Mouse (Mus musculus): ENCODE results near the gene Ets1. TPM values are rescaled to one million over a fixed set of nuclear protein-coding genes. Genes with fewer than 3 reads are reported as not detected.

Gene Ets1
- polyA plus RNA-seq (2012): 0.04 and 0.06 TPM in 2 replicates

GRCm38 (mm10) chr9:32635627-32636385, at the start of gene Ets1:
Gene Ets1, plus strand, starts transcription at chr9:32636221.
- H3K4me3 ChIP-seq (replicated peaks): no peak within 1 kb of the TSS

GRCm38 (mm10) chr9:32589900-32590299, 46.1 kb upstream of the Ets1 start:
- no peaks in the 10 kb centered on the region for H3K9me3 ChIP-seq (ENCODE audit: control insufficient read depth, low read length)
- TF ChIP-seq GATA1 (IDR thresholded peaks at IDR 0.05; ENCODE audit: low read length) (no peak), TAL1 (IDR thresholded peaks at IDR 0.05; ENCODE audit: low read length) (no peak)
- no peak overlapping the region for H3K4me3 ChIP-seq (replicated peaks)
- peaks cover 3% of the 10 kb centered on the region for H3K4me1 ChIP-seq (ENCODE audit: control insufficient read depth)
- peaks cover 12% of the 10 kb centered on the region for H3K27me3 ChIP-seq (ENCODE audit: control insufficient read depth)
- no peaks in the 10 kb centered on the region for H3K36me3 ChIP-seq (ENCODE audit: control insufficient read depth)

More at GRCm38 (mm10) chr9:32635627-32636385, at the start of gene Ets1:
- TF ChIP-seq GATA1 (IDR thresholded peaks at IDR 0.05; ENCODE audit: low read length) (no peak), TAL1 (IDR thresholded peaks at IDR 0.05; ENCODE audit: low read length) (no peak)
- Histone ChIP-seq H3K27me3 (ENCODE audit: control insufficient read depth) (peaks cover 36% of the 10 kb centered on the region), H3K36me3 (ENCODE audit: control insufficient read depth) (no peaks in the 10 kb centered on the region), H3K4me1 (ENCODE audit: control insufficient read depth) (no peaks in the 10 kb centered on the region), H3K9me3 (ENCODE audit: control insufficient read depth, low read length) (no peaks in the 10 kb centered on the region)

- TF ChIP-seq GATA1 (IDR thresholded peaks at IDR 0.05; ENCODE audit: low read length) (no peak), TAL1 (IDR thresholded peaks at IDR 0.05; ENCODE audit: low read length) (no peak)
- Histone ChIP-seq H3K27me3 (ENCODE audit: control insufficient read depth) (peaks cover 12% of the 10 kb centered on the region), H3K4me3 (replicated peaks) (no peak overlapping the region), H3K9me3 (ENCODE audit: control insufficient read depth, low read length) (no peaks in the 10 kb centered on the region), H3K36me3 (ENCODE audit: control insufficient read depth) (no peaks in the 10 kb centered on the region), H3K4me1 (ENCODE audit: control insufficient read depth) (peaks cover 3% of the 10 kb centered on the region)
Observed at GRCm38 (mm10) chr9:32590571-32590970, 45.5 kb upstream of the Ets1 start.

- H3K36me3 ChIP-seq (ENCODE audit: control insufficient read depth): no peaks in the 10 kb centered on the region
- TF ChIP-seq TAL1 (IDR thresholded peaks at IDR 0.05; ENCODE audit: low read length) (no peak), GATA1 (IDR thresholded peaks at IDR 0.05; ENCODE audit: low read length) (no peak)
- H3K9me3 ChIP-seq (ENCODE audit: control insufficient read depth, low read length): no peaks in the 10 kb centered on the region
- H3K4me1 ChIP-seq (ENCODE audit: control insufficient read depth): peaks cover 5% of the 10 kb centered on the region
- H3K27me3 ChIP-seq (ENCODE audit: control insufficient read depth): peaks cover 12% of the 10 kb centered on the region
- H3K4me3 ChIP-seq (replicated peaks): no peak overlapping the region
Observed at GRCm38 (mm10) chr9:32591732-32592582, 44.1 kb upstream of the Ets1 start.

- H3K4me1 ChIP-seq (ENCODE audit: control insufficient read depth): peaks cover 5% of the 10 kb centered on the region
- no peaks in the 10 kb centered on the region for H3K9me3 ChIP-seq (ENCODE audit: control insufficient read depth, low read length)
- peaks cover 12% of the 10 kb centered on the region for H3K27me3 ChIP-seq (ENCODE audit: control insufficient read depth)
- H3K36me3 ChIP-seq (ENCODE audit: control insufficient read depth): no peaks in the 10 kb centered on the region
- H3K4me3 ChIP-seq (replicated peaks): no peak overlapping the region
- TF ChIP-seq TAL1 (IDR thresholded peaks at IDR 0.05; ENCODE audit: low read length) (no peak), GATA1 (IDR thresholded peaks at IDR 0.05; ENCODE audit: low read length) (no peak)
Observed at GRCm38 (mm10) chr9:32592583-32592890, 43.5 kb upstream of the Ets1 start.

GRCm38 (mm10) chr9:32593816-32594215, 42.2 kb upstream of the Ets1 start:
- Histone ChIP-seq H3K27me3 (ENCODE audit: control insufficient read depth) (peaks cover 12% of the 10 kb centered on the region), H3K9me3 (ENCODE audit: control insufficient read depth, low read length) (no peaks in the 10 kb centered on the region), H3K36me3 (ENCODE audit: control insufficient read depth) (no peaks in the 10 kb centered on the region), H3K4me3 (replicated peaks) (no peak overlapping the region), H3K4me1 (ENCODE audit: control insufficient read depth) (peaks cover 5% of the 10 kb centered on the region)
- no peak for TF ChIP-seq GATA1 (IDR thresholded peaks at IDR 0.05; ENCODE audit: low read length)
- no peak for TF ChIP-seq TAL1 (IDR thresholded peaks at IDR 0.05; ENCODE audit: low read length)

- Histone ChIP-seq H3K27me3 (ENCODE audit: control insufficient read depth) (peaks cover 12% of the 10 kb centered on the region), H3K36me3 (ENCODE audit: control insufficient read depth) (no peaks in the 10 kb centered on the region), H3K4me1 (ENCODE audit: control insufficient read depth) (peaks cover 5% of the 10 kb centered on the region), H3K9me3 (ENCODE audit: control insufficient read depth, low read length) (no peaks in the 10 kb centered on the region), H3K4me3 (replicated peaks) (no peak overlapping the region)
- TF ChIP-seq GATA1 (IDR thresholded peaks at IDR 0.05; ENCODE audit: low read length) (no peak), TAL1 (IDR thresholded peaks at IDR 0.05; ENCODE audit: low read length) (no peak)
Observed at GRCm38 (mm10) chr9:32594346-32594745, 41.7 kb upstream of the Ets1 start.

- H3K36me3 ChIP-seq (ENCODE audit: control insufficient read depth): no peaks in the 10 kb centered on the region
- H3K4me3 ChIP-seq (replicated peaks): no peak overlapping the region
- no peak for TF ChIP-seq GATA1 (IDR thresholded peaks at IDR 0.05; ENCODE audit: low read length)
- TF ChIP-seq TAL1 (IDR thresholded peaks at IDR 0.05; ENCODE audit: low read length): no peak
- H3K4me1 ChIP-seq (ENCODE audit: control insufficient read depth): peaks cover 5% of the 10 kb centered on the region
- H3K27me3 ChIP-seq (ENCODE audit: control insufficient read depth): peaks cover 12% of the 10 kb centered on the region
- H3K9me3 ChIP-seq (ENCODE audit: control insufficient read depth, low read length): no peaks in the 10 kb centered on the region
Observed at GRCm38 (mm10) chr9:32595076-32595820, 40.8 kb upstream of the Ets1 start.

- Histone ChIP-seq H3K4me3 (replicated peaks) (no peak overlapping the region), H3K9me3 (ENCODE audit: control insufficient read depth, low read length) (no peaks in the 10 kb centered on the region), H3K27me3 (ENCODE audit: control insufficient read depth) (peaks cover 14% of the 10 kb centered on the region), H3K4me1 (ENCODE audit: control insufficient read depth) (peaks cover 5% of the 10 kb centered on the region), H3K36me3 (ENCODE audit: control insufficient read depth) (no peaks in the 10 kb centered on the region)
- TF ChIP-seq GATA1 (IDR thresholded peaks at IDR 0.05; ENCODE audit: low read length) (no peak), TAL1 (IDR thresholded peaks at IDR 0.05; ENCODE audit: low read length) (no peak)
Observed at GRCm38 (mm10) chr9:32596366-32596765, 39.7 kb upstream of the Ets1 start.
